Mouse (Mus musculus) hindbrain, embryonic 14.5 days (tissue): ENCODE data around the gene Dab1. TPM values are rescaled to one million over a fixed set of nuclear protein-coding genes. Genes with fewer than 3 reads are reported as not detected.

Experiments used
- ATAC-seq: fragments of 200-750 bp; cut with Nextera tagmentation; 2 replicates; pipeline ENCODE4 v1.8.0; 2017; ENCODE audit warnings: moderate number of reproducible peaks, mild to moderate bottlenecking, moderate TSS enrichment, moderate library complexity; ENCODE audit not compliant: low FRiP score
- DNase-seq: peaks from one replicate; pipeline ENCODE4 v3.0.0-alpha.2; 2015; ENCODE audit warnings: low spot score
- H3K27ac ChIP-seq: fragments of 300-500 bp; sonication (generic); 2 replicates; pipeline ENCODE4 v1.5.1; 2014; ENCODE audit warnings: mild to moderate bottlenecking, moderate library complexity
- H3K27me3 ChIP-seq: fragments of 300-500 bp; sonication (generic); 2 replicates; pipeline ENCODE4 v1.6.1; 2014; ENCODE audit warnings: mild to moderate bottlenecking, low read length, mixed read lengths; ENCODE audit not compliant: control insufficient read depth, insufficient read depth
- H3K36me3 ChIP-seq: fragments of 300-500 bp; sonication (generic); replicated peaks from 2 replicates; pipeline ENCODE4 v1.6.1; 2014; ENCODE audit not compliant: control insufficient read depth, insufficient read depth
- H3K4me1 ChIP-seq: fragments of 300-500 bp; sonication (generic); replicated peaks from 2 replicates; pipeline ENCODE4 v1.6.1; 2014; ENCODE audit warnings: antibody characterized with exemption, low read length, mixed read lengths; ENCODE audit not compliant: control insufficient read depth, insufficient read depth
- H3K4me2 ChIP-seq: fragments of 300-500 bp; sonication (generic); replicated peaks from 2 replicates; pipeline ENCODE4 v1.6.1; 2014; ENCODE audit warnings: mild to moderate bottlenecking, moderate library complexity
- H3K4me3 ChIP-seq: fragments of 300-500 bp; sonication (generic); replicated peaks from 2 replicates; pipeline ENCODE4 v1.5.1; 2014; ENCODE audit warnings: mild to moderate bottlenecking, low read length
- H3K9ac ChIP-seq: fragments of 300-500 bp; sonication (generic); 2 replicates; pipeline ENCODE4 v1.6.1; 2014
- H3K9me3 ChIP-seq: fragments of 300-500 bp; sonication (generic); 2 replicates; pipeline ENCODE4 v1.6.1; 2016; ENCODE audit warnings: low read length; ENCODE audit not compliant: control insufficient read depth
- WGBS: fragments of 180-500 bp; shearing (Covaris S2); extraction: QIAGEN DNeasy Blood & Tissue Kit; methylation state at CpG from one replicate; pipeline ENCODE4 v1.1.7; 2014; 5-methylcytosine and 5-hydroxymethylcytosine counted together
- polyA plus RNA-seq: library from polyadenylated mRNA; unstranded; fragments of >200 nt; fragmentation: Nextera tagmentation; extraction: Ambion mirVana; gene quantifications from 2 replicates; pipeline ENCODE4 v1.2.1, GENCODE M21; 2014

The Dab1 gene
- polyA plus RNA-seq, 1 experiment from 2014 or later = 62.9 TPM

GRCm38 (mm10) chr4:104782346-104782745 lies 1163.2 kb downstream of the Dab1 start:
- DNase-seq (no peak), ATAC-seq (no peak)
- Histone ChIP-seq H3K27me3 (no peaks in the 10 kb centered on the region), H3K4me3 (no peak overlapping the region), H3K9me3 (no peaks in the 10 kb centered on the region), H3K9ac (no peak overlapping the region), H3K4me1 (no peaks in the 10 kb centered on the region), H3K27ac (no peak overlapping the region), H3K36me3 (no peaks in the 10 kb centered on the region), H3K4me2 (no peak overlapping the region)
- 89% methylated on average over 4 of the region's 4 CpGs for WGBS

- H3K36me3 ChIP-seq = no peaks in the 10 kb centered on the region
- no peaks in the 10 kb centered on the region for H3K9me3 ChIP-seq
- no peak for DNase-seq
- no peak overlapping the region for H3K9ac ChIP-seq
- no peak overlapping the region for H3K4me3 ChIP-seq
- no peak overlapping the region for H3K27ac ChIP-seq
- no peaks in the 10 kb centered on the region for H3K4me1 ChIP-seq
- no peak for ATAC-seq
- no peaks in the 10 kb centered on the region for H3K27me3 ChIP-seq
- H3K4me2 ChIP-seq = no peak overlapping the region
- 94% methylated on average over 4 of the region's 4 CpGs for WGBS
Observed at GRCm38 (mm10) chr4:104792111-104792510, 1173.0 kb downstream of the Dab1 start.
